Mouse (Mus musculus) liver, embryonic 12.5 days (tissue): ENCODE results near the gene Mb. TPM values are rescaled to one million over a fixed set of nuclear protein-coding genes. Genes with fewer than 3 reads are reported as not detected.

Experiments used
- ATAC-seq: fragments of 200-750 bp; cut with Nextera tagmentation; 2 replicates; pipeline ENCODE4 v1.8.0; 2017; ENCODE audit warnings: moderate number of reproducible peaks, mild to moderate bottlenecking, moderate library complexity
- H3K27ac ChIP-seq: fragments of 300-500 bp; sonication (generic); 2 replicates; pipeline ENCODE4 v1.5.1; 2016; ENCODE audit warnings: mild to moderate bottlenecking
- H3K27me3 ChIP-seq: fragments of 300-500 bp; sonication (generic); replicated peaks from 2 replicates; pipeline ENCODE4 v1.6.1; 2016; ENCODE audit warnings: mild to moderate bottlenecking, moderate library complexity
- H3K36me3 ChIP-seq: fragments of 300-500 bp; sonication (generic); 2 replicates; pipeline ENCODE4 v1.6.1; 2016; ENCODE audit warnings: mild to moderate bottlenecking, moderate library complexity
- H3K4me1 ChIP-seq: fragments of 300-500 bp; sonication (generic); 2 replicates; pipeline ENCODE4 v1.6.1; 2016
- H3K4me2 ChIP-seq: fragments of 300-500 bp; sonication (generic); 2 replicates; pipeline ENCODE4 v1.6.1; 2016; ENCODE audit warnings: mild to moderate bottlenecking, moderate library complexity
- H3K4me3 ChIP-seq: fragments of 300-500 bp; sonication (generic); 2 replicates; pipeline ENCODE4 v1.5.1; 2016; ENCODE audit warnings: mild to moderate bottlenecking, moderate library complexity
- H3K9ac ChIP-seq: fragments of 300-500 bp; sonication (generic); 2 replicates; pipeline ENCODE4 v1.6.1; 2016; ENCODE audit warnings: mild to moderate bottlenecking, moderate library complexity
- H3K9me3 ChIP-seq: fragments of 300-500 bp; sonication (generic); replicated peaks from 2 replicates; pipeline ENCODE4 v1.6.1; 2016; ENCODE audit warnings: mild to moderate bottlenecking, moderate library complexity
- WGBS: fragments of 180-500 bp; shearing (Covaris S2); methylation state at CpG from one replicate; pipeline ENCODE4 v1.1.7; 2016; ENCODE audit not compliant: insufficient replicate concordance; 5-methylcytosine and 5-hydroxymethylcytosine counted together
- polyA plus RNA-seq: library from polyadenylated mRNA; unstranded; fragments of >200 nt; fragmentation: Nextera tagmentation; extraction: Ambion mirVana; gene quantifications from 2 replicates; pipeline ENCODE4 v1.2.1, GENCODE M21; 2016

The Mb gene
- polyA plus RNA-seq, 1 experiment from 2014 or later = 0.17 TPM

DNA sequence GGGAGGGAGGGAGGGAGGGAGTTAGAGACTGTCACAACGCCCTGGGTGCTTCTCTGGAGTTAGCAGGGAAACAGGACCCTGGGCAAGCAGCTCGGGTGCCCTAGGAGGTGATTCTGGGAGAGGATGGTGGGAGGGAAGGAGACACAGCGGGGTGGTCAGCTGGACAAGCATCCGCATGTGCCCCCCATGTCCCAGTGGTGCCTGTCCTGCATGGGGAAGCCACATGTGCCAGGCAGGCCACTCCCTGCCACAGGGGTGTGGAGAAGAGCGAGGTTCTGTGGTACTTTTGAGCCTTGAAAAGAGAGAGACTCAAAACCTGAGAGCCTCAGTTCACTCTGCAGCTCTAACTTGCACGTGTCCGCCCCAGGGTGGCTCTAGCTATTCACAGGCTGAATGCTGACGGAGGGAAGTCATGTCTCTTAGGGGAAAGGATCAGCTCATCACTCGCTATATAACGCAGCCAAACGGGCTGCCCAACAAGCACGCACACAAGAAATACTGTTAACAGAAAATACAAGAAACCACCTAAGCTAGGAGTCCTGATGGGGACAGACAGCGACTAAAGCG is 28.9 kb upstream of the Mb start:
- Histone ChIP-seq H3K9me3 (no peaks in the 10 kb centered on the region), H3K4me2 (no peak overlapping the region), H3K4me3 (no peak overlapping the region), H3K27me3 (no peaks in the 10 kb centered on the region), H3K27ac (no peak overlapping the region), H3K9ac (no peak overlapping the region), H3K4me1 (no peaks in the 10 kb centered on the region), H3K36me3 (peaks cover 33% of the 10 kb centered on the region)
- no peak for ATAC-seq
- WGBS = 71% methylated on average over 14 of the region's 14 CpGs

- no peak overlapping the region for H3K27ac ChIP-seq
- no peak overlapping the region for H3K4me2 ChIP-seq
- ATAC-seq = no peak
- H3K9me3 ChIP-seq = no peaks in the 10 kb centered on the region
- H3K36me3 ChIP-seq = peaks cover 32% of the 10 kb centered on the region
- no peaks in the 10 kb centered on the region for H3K4me1 ChIP-seq
- 55% methylated on average over 3 of the region's 3 CpGs for WGBS
- H3K27me3 ChIP-seq = no peaks in the 10 kb centered on the region
- no peak overlapping the region for H3K9ac ChIP-seq
- no peak overlapping the region for H3K4me3 ChIP-seq
Measured at GRCm38 (mm10) chr15:77078786-77079185, 28.3 kb upstream of the Mb start.

GRCm38 (mm10) chr15:77077906-77078305 is 27.4 kb upstream of the Mb start:
- Histone ChIP-seq H3K36me3 (peaks cover 25% of the 10 kb centered on the region), H3K4me2 (no peak overlapping the region), H3K27ac (no peak overlapping the region), H3K27me3 (no peaks in the 10 kb centered on the region; the same call in 1 of the 2 replicates), H3K4me3 (no peak overlapping the region), H3K4me1 (no peaks in the 10 kb centered on the region), H3K9ac (no peak overlapping the region), H3K9me3 (no peaks in the 10 kb centered on the region)
- WGBS = 72% methylated on average over 9 of the region's 9 CpGs
- no peak for ATAC-seq

GRCm38 (mm10) chr15:77076523-77076922 is 26.1 kb upstream of the Mb start:
- no peaks in the 10 kb centered on the region for H3K4me1 ChIP-seq
- no peak overlapping the region for H3K4me3 ChIP-seq
- no peak overlapping the region for H3K27ac ChIP-seq
- H3K36me3 ChIP-seq = peaks cover 21% of the 10 kb centered on the region
- H3K9me3 ChIP-seq = no peaks in the 10 kb centered on the region
- no peak overlapping the region for H3K4me2 ChIP-seq
- no peaks in the 10 kb centered on the region; the same call in 1 of the 2 replicates for H3K27me3 ChIP-seq
- no peak overlapping the region for H3K9ac ChIP-seq
- 49% methylated on average over 3 of the region's 3 CpGs for WGBS
- no peak for ATAC-seq

- 64% methylated on average over 4 of the region's 4 CpGs for WGBS
- Histone ChIP-seq H3K4me1 (no peaks in the 10 kb centered on the region), H3K9ac (no peak overlapping the region), H3K27ac (no peak overlapping the region), H3K4me3 (no peak overlapping the region), H3K9me3 (no peaks in the 10 kb centered on the region), H3K4me2 (no peak overlapping the region), H3K27me3 (peaks cover 17% of the 10 kb centered on the region), H3K36me3 (peaks cover 6% of the 10 kb centered on the region)
- no peak for ATAC-seq
Measured at GRCm38 (mm10) chr15:77072556-77073163, 22.2 kb upstream of the Mb start.

GRCm38 (mm10) chr15:77071501-77071900 is 21.0 kb upstream of the Mb start:
- WGBS = 3% methylated on average over 10 of the region's 10 CpGs
- Histone ChIP-seq H3K9me3 (no peaks in the 10 kb centered on the region), H3K27ac (no peak overlapping the region), H3K4me1 (no peaks in the 10 kb centered on the region), H3K9ac (no peak overlapping the region), H3K4me2 (peak overlapping the region; percentile 9; the same call in 1 of the 2 replicates), H3K27me3 (peaks cover 17% of the 10 kb centered on the region), H3K36me3 (peaks cover under 1% of the 10 kb centered on the region; the same call in 1 of the 2 replicates), H3K4me3 (no peak overlapping the region)
- 0 out of 2 replicates have a peak, but pooled peaks have one; percentile 35 for ATAC-seq

- H3K4me1 ChIP-seq = no peaks in the 10 kb centered on the region
- H3K36me3 ChIP-seq = no peaks in the 10 kb centered on the region
- peaks cover 17% of the 10 kb centered on the region for H3K27me3 ChIP-seq
- H3K4me2 ChIP-seq = no peak overlapping the region
- no peak for ATAC-seq
- no peak overlapping the region for H3K27ac ChIP-seq
- no peak overlapping the region for H3K4me3 ChIP-seq
- no peak overlapping the region for H3K9ac ChIP-seq
- H3K9me3 ChIP-seq = no peaks in the 10 kb centered on the region
- 69% methylated on average over 11 of the region's 11 CpGs for WGBS
Measured at GRCm38 (mm10) chr15:77070745-77071268, 20.3 kb upstream of the Mb start.

DNA sequence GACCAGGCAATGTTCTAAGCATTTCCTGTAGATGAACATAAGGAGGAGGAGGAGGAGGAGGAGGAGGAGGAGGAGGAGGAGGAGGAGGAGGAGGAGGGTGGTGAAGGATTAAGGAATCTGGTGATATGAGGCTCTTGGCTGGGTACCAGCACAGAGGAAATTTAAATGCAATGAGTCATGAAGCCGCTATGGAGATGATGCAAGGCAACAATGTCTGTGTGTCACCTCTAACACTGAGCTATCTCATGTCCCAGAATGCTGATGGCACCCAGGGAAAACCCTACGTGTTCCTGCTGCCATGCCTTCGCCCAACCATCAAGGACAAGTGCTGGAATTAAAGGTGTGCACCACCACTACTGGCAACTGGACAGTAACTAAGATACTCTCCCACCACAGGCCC is 18.5 kb upstream of the Mb start:
- Histone ChIP-seq H3K9ac (no peak overlapping the region), H3K4me2 (no peak overlapping the region), H3K4me1 (no peaks in the 10 kb centered on the region), H3K27me3 (peaks cover 17% of the 10 kb centered on the region), H3K27ac (no peak overlapping the region), H3K4me3 (no peak overlapping the region), H3K9me3 (no peaks in the 10 kb centered on the region), H3K36me3 (no peaks in the 10 kb centered on the region)
- ATAC-seq = no peak
- 40% methylated on average over 3 of the region's 3 CpGs for WGBS

GRCm38 (mm10) chr15:77068439-77068861 is 18.0 kb upstream of the Mb start:
- Histone ChIP-seq H3K9ac (no peak overlapping the region), H3K4me1 (no peaks in the 10 kb centered on the region), H3K36me3 (no peaks in the 10 kb centered on the region), H3K4me3 (no peak overlapping the region), H3K27me3 (peaks cover 17% of the 10 kb centered on the region), H3K4me2 (no peak overlapping the region), H3K9me3 (no peaks in the 10 kb centered on the region), H3K27ac (no peak overlapping the region)
- 60% methylated on average over 3 of the region's 3 CpGs for WGBS
- no peak for ATAC-seq

- Histone ChIP-seq H3K4me2 (no peak overlapping the region), H3K4me3 (no peak overlapping the region), H3K27me3 (peaks cover 15% of the 10 kb centered on the region), H3K9me3 (no peaks in the 10 kb centered on the region), H3K36me3 (no peaks in the 10 kb centered on the region), H3K4me1 (no peaks in the 10 kb centered on the region), H3K27ac (no peak overlapping the region), H3K9ac (no peak overlapping the region)
- no peak for ATAC-seq
- WGBS = 62% methylated on average over 6 of the region's 6 CpGs
Measured at GRCm38 (mm10) chr15:77066233-77066632, 15.8 kb upstream of the Mb start.

DNA sequence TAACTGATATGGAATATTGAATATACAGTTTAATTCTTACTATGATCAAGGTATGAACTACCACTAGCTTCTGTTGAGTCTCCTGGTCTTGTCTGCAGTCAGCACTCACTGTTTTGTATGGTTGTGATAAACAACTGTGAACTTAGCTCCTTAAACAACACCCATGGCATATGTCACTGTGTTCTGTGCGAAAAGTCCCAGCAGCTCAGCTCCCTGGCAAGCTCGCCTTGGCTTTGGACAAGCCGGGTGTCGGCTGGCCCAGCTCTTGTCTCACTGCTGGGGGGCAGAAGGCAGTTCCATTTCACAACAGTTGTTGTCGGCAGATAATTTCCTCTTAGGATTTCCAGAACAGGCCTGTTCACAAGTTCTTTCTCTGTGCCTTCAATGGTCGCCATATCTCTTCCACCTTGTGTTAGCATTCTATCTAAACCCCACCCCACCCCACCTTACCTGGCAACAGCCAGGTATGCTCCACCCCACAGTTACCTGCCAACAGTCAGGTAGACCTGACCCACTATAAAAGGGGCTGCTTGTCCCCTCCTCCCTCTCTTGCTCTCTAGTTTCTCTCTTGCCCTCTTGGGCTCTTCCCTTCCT is 14.9 kb upstream of the Mb start:
- H3K4me3 ChIP-seq = no peak overlapping the region
- H3K9ac ChIP-seq = no peak overlapping the region
- no peak overlapping the region for H3K27ac ChIP-seq
- H3K36me3 ChIP-seq = no peaks in the 10 kb centered on the region
- no peaks in the 10 kb centered on the region for H3K9me3 ChIP-seq
- H3K4me1 ChIP-seq = no peaks in the 10 kb centered on the region
- WGBS = 59% methylated on average over 6 of the region's 6 CpGs
- ATAC-seq = no peak
- H3K27me3 ChIP-seq = peaks cover 6% of the 10 kb centered on the region
- no peak overlapping the region for H3K4me2 ChIP-seq

DNA sequence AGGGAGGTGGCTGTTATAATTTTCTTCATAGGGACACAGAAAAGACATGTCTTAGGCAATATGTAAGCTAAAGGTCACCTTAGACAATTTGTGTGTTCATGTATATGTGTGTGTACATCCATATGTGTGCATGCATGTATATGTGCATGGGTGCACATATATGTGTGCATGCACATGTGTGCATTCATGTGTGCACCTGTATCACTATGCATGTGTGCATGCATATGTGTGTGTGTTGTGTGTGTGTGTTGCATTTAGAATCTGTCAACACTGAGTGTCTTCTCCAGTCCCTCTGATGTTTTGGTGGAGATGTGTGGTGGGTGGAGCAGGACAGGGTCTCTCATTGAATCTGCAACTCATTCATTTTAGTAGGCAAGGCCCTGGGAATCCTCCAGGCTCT is 12.3 kb upstream of the Mb start:
- no peaks in the 10 kb centered on the region for H3K4me1 ChIP-seq
- H3K27ac ChIP-seq = no peak overlapping the region
- H3K4me2 ChIP-seq = no peak overlapping the region
- no peak overlapping the region for H3K4me3 ChIP-seq
- no peaks in the 10 kb centered on the region for H3K27me3 ChIP-seq
- ATAC-seq = no peak
- no peaks in the 10 kb centered on the region for H3K9me3 ChIP-seq
- H3K36me3 ChIP-seq = no peaks in the 10 kb centered on the region
- H3K9ac ChIP-seq = no peak overlapping the region
